Mouse (Mus musculus): ENCODE results near the gene Gm5105. TPM values are rescaled to one million over a fixed set of nuclear protein-coding genes. Genes with fewer than 3 reads are reported as not detected.

The Gm5105 gene
- total and polyA plus RNA-seq, 3 experiments = not detected

- Histone ChIP-seq H3K27me3 (ENCODE audit: control insufficient read depth in 1 of 2, insufficient read depth in 2 of 2, low read length in 2 of 2) (no peaks in the 10 kb centered on the region), H3K27ac (ENCODE audit: control insufficient read depth, low read depth, low read length) (no peak overlapping the region), H3K36me3 (ENCODE audit: control insufficient read depth in 1 of 2, insufficient read depth in 2 of 2, low read length in 2 of 2) (no peaks in the 10 kb centered on the region), H3K79me2 (ENCODE audit: control insufficient read depth, insufficient read depth, low read length, poor library complexity) (no peaks in the 10 kb centered on the region; the same call in 1 of the 2 replicates), H3K9me3 (replicated peaks; ENCODE audit: insufficient read depth, low read length) (no peaks in the 10 kb centered on the region), H3K9ac (ENCODE audit: control insufficient read depth, low read depth, low read length, poor library complexity, severe bottlenecking) (no peak overlapping the region), H3K4me1 (ENCODE audit: control insufficient read depth in 1 of 2, insufficient read depth in 2 of 2, low read length in 2 of 2) (no peaks in the 10 kb centered on the region), H3K4me3 (ENCODE audit: control insufficient read depth in 1 of 2, insufficient read depth in 1 of 2, low read depth in 2 of 2, low read length in 2 of 2) (no peak overlapping the region)
- TF ChIP-seq NRF1 (IDR thresholded peaks at IDR 0.05; ENCODE audit: insufficient read depth, low read depth, low read length, poor library complexity, severe bottlenecking) (no peak), JUND (IDR thresholded peaks at IDR 0.05; ENCODE audit: low read depth, low read length) (no peak), GATA1 (IDR thresholded peaks at IDR 0.05; ENCODE audit: low read depth, low read length) (no peak), MEF2A (IDR thresholded peaks at IDR 0.05; ENCODE audit: extremely low read depth, insufficient replicate concordance, low read depth, low read length, poor library complexity, severe bottlenecking) (no peak), TCF12 (IDR thresholded peaks at IDR 0.05; ENCODE audit: low read depth, low read length) (no peak), ETS1 (IDR thresholded peaks at IDR 0.05; ENCODE audit: low read depth, low read length) (no peak)
- DNase-seq (ENCODE audit: low read depth, low spot score) = no peak
Measured at GRCm38 (mm10) chr3:138114106-138114505, 46.9 kb upstream of the Gm5105 start.

GRCm38 (mm10) chr3:138110910-138111782 lies 44.0 kb upstream of the Gm5105 start:
- Histone ChIP-seq H3K36me3 (ENCODE audit: control insufficient read depth in 1 of 2, insufficient read depth in 2 of 2, low read length in 2 of 2) (no peaks in the 10 kb centered on the region), H3K9ac (ENCODE audit: control insufficient read depth, low read depth, low read length, poor library complexity, severe bottlenecking) (no peak overlapping the region), H3K9me3 (replicated peaks; ENCODE audit: insufficient read depth, low read length) (no peaks in the 10 kb centered on the region), H3K27me3 (ENCODE audit: control insufficient read depth in 1 of 2, insufficient read depth in 2 of 2, low read length in 2 of 2) (no peaks in the 10 kb centered on the region), H3K4me1 (ENCODE audit: control insufficient read depth in 1 of 2, insufficient read depth in 2 of 2, low read length in 2 of 2) (no peaks in the 10 kb centered on the region), H3K27ac (ENCODE audit: control insufficient read depth, low read depth, low read length) (no peak overlapping the region), H3K79me2 (ENCODE audit: control insufficient read depth, insufficient read depth, low read length, poor library complexity) (no peaks in the 10 kb centered on the region; the same call in 1 of the 2 replicates), H3K4me3 (ENCODE audit: control insufficient read depth in 1 of 2, insufficient read depth in 1 of 2, low read depth in 2 of 2, low read length in 2 of 2) (no peak overlapping the region)
- no peak for DNase-seq (ENCODE audit: low read depth, low spot score)
- TF ChIP-seq CHD1 (IDR thresholded peaks at IDR 0.05; ENCODE audit: low read depth, low read length) (no peak), UBTF (IDR thresholded peaks at IDR 0.05; ENCODE audit: borderline replicate concordance, insufficient read depth, low read depth, low read length) (no peak), EP300 (IDR thresholded peaks at IDR 0.05; ENCODE audit: low read depth in 1 of 2, low read length in 2 of 2) (no peak), SIN3A (IDR thresholded peaks at IDR 0.05; ENCODE audit: low read length) (no peak), NELFE (IDR thresholded peaks at IDR 0.05; ENCODE audit: low read depth, low read length) (no peak), ZC3H11A (IDR thresholded peaks at IDR 0.05; ENCODE audit: low read depth, low read length) (no peak), ELF1 (IDR thresholded peaks at IDR 0.05; ENCODE audit: low read depth, low read length) (no peak), GABPA (IDR thresholded peaks at IDR 0.05; ENCODE audit: low read depth, low read length) (no peak), MAZ (IDR thresholded peaks at IDR 0.05; ENCODE audit: low read depth, low read length) (no peak), KAT2A (conservative IDR thresholded peaks at IDR 0.05; ENCODE audit: low read depth, low read length) (no peak), ZKSCAN1 (IDR thresholded peaks at IDR 0.05; ENCODE audit: low read depth, low read length) (no peak), MYB (IDR thresholded peaks at IDR 0.05; ENCODE audit: low read depth, low read length) (no peak), BHLHE40 (IDR thresholded peaks at IDR 0.05; ENCODE audit: borderline replicate concordance, low read depth, low read length) (no peak), POLR2A (IDR thresholded peaks at IDR 0.05; ENCODE audit: control insufficient read depth in 1 of 2, insufficient read depth in 1 of 2, low read depth in 1 of 2, low read length in 2 of 2, poor library complexity in 1 of 2) (no peak)

Data from MEL (cell line).